Mouse (Mus musculus): ENCODE measurements around the gene Gpr68.

GRCm38 (mm10) chr12:100945501-100945900 lies 37.5 kb upstream of the Gpr68 start:
- TF ChIP-seq CTCF (IDR thresholded peaks at IDR 0.05; ENCODE audit: extremely low read depth, insufficient read depth, low read length), result no peak
- no peak for TF ChIP-seq POLR2A (IDR thresholded peaks at IDR 0.05; ENCODE audit: extremely low read depth, insufficient read depth, low read length)

Data from cortical plate, adult 2 months (tissue).